Mouse (Mus musculus): ENCODE measurements around the gene Slc18a3.

The Slc18a3 gene

DNA sequence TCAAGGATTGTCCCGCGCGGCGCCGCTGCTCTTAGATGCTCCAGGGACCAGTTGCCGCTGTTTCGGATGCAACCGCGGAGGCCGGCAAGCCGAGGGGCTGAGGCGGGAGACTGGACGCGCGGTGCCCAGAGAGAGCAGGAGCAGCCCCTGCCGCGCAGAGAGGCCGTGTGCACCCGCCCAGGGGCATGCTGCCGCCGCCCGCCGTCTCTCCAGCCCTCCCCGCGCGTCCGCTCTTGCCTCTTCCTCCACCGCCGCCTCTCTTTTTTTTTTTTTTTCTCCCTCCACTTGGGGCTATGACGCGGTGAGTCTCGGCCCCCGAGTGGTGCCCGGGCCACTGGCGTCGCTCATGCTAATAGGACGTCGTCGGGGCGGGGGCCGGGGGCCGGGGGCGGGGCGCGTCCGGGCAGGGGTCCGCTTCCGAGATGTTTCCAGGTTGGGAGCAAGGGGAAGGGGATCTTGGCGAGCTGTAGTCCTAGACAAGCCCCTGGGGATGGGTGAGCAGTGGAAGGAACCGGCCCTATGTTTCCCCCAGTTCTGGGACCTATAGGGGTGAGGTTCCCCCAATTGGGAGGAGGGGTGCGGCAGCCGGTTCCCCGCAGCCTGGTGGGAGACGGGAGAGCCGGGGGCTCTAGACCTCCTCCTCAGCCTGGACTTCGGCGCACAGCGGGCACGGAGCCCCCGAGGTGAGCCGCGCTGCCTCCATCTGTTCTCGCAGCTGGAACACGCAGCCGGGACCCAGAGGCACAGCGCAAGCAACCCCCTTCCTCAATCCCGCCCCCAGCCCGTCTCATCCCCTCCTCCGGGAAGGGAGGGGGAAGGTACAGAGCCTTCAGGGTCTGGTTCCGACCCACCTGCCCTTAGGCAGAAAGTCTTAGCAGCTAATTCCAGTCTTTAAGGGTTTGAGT is at the start of gene Slc18a3:
Gene Slc18a3 (minus strand): TSS at position 250 of the 905 bp plus-strand sequence.
- DNase-seq (ENCODE audit: low spot score in 2 of 2) = no peak

DNA sequence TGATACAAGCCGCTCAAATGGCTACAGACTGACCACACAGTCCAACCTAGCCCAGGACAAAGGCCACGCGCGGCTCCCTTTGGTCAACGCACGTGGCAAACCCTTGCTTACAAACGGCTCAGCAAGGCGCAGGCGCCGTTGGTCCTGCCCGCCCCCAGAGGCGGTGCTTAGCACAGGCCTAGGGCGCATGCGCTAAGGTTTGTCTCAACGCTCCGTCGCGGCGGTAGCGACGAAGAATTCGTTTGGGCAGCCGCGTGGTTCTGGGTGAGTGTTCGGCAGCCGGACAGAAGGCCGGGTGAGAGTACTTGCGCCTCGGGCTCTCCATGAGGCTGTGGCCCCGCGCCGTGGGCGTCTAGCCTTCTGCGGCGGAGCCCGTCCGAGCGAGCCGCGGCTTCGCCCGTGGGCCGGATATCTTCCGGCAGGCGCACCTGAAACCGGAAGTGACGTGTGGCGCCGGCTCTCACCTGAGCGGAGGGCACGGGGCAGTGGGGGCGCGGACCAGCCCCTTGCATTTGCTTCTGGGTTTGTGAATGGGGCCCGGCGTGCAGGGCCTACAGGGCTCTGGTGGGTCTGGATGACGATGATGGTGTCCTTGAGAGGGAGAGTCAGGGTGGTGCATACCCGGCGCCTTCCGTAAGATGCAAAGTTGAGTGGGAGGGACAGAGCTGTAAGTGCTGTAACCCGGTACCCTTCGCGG is 48.8 kb upstream of the Slc18a3 start, which contains the start of gene Ercc6:
Gene Ercc6 (plus strand): TSS at position 186 of the 697 bp plus-strand sequence.
- DNase-seq (ENCODE audit: low spot score in 2 of 2) = peak; percentile 88 to 89

DNA sequence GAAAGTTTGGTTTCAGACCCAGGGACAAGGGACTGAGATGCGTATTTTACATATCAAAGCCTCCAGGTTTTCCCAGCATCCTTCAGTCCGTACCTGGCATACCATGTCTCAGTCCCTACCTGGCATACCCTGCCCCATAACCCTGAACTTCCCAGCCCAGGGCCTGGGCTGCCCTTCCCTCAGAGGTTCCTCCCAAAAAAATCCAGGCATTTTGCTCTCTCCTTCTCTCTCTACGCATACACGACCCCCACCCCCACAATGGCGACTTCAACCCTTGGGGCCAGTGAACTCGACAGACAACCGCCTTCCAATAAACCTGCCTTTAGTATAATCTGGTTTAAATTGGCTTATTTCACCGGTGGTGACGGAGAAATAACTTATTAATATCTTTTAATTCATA is 48.3 kb upstream of the Slc18a3 start:
- DNase-seq (ENCODE audit: low spot score in 2 of 2) = no peak

DNA sequence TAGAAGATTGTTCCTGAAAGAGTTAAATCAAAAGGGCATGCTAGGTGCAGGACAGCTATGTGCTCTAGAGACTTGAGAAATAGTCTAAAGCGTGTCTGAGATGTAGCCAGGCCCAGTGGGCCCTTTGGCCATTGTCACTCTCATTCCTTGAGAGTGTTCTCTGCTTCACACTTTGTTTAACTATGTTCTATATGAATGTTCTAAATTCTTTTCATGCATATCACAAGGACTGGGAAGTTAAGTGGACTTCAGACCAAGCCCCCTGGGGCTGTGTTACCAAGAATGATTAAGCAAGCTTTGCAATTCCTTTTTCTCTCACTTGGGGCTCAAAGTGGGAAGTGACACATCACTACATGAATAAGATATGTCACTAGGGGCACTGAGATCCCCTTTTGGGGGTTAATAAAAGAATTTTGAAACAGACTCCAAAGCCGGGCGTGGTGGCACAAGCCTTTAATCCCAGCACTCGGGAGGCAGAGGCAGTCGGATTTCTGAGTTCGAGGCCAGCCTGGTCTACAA is 44.9 kb upstream of the Slc18a3 start:
- DNase-seq (ENCODE audit: low spot score in 2 of 2) = no peak

DNA sequence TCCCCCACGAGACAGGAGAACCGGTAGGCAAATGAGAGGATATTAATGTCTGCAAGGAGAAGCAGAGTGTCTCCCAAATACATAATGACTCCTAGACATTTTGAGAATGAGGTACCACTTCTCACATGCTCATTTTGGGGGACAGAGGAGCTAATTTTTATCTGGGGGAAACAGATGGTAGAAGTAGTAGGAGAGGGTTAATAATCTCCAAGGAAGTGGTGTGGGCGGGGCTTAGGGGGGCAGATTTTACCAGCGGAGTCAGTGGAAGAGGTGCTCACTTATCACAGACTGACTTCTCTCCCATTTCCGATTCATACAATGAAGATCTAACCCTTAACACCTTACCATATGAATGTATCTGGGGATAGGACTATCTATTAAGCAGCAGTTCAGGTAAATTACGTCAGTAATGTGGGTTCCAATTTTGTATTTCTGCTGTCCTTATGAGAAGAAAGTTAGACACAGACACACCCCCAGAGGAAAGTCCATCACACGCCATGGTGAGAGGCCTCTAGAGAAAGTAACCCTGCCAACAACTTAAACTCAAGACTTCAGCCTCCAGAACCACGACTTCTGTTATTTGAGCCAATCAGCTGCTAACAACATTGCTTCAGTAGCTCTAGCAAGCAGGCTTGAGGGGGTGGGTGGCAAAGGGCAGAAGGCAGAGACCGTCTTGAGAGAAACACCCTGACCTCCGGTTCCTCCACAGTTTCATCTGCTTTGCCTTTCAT is 43.6 kb upstream of the Slc18a3 start:
- no peak for DNase-seq (ENCODE audit: low spot score in 2 of 2)

DNA sequence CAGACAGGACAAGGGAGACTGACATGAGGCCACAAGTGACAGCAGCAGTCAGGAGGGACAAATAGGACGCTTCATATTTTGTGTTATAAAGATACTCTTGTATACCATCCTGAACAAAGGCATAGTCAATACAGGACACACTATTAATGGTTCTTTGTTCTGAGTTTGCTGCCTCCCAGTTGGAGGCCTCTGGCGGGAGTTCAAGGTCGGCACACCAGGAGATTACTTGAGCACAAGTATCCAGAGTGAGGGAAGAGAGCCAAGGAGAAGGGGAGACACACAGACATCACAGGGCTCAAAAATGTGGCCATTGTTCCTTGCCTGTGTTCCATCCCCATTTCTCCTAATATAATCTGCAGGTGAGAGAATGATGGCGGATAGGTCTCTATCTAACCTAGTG is 42.6 kb upstream of the Slc18a3 start:
- no peak for DNase-seq (ENCODE audit: low spot score in 2 of 2)

DNA sequence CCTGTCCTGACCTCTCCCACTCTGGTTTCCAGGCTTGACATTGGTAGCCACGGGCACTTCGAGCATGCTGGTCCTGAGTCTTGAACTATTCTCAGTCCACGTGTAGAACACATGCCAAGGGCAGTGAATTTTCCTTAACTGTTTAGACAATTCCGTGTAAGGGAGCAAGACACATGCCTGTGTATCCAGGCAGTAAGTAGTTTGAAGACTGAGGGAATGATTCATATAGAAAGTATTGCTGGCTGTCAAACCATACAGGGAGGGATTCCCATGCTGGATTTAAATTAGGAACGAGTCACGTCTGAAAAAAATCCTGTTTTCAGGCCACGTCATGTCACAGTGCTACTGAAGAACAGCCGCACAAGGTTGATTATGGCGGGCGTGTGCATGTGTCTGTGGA is 41.7 kb upstream of the Slc18a3 start:
- no peak for DNase-seq (ENCODE audit: low spot score in 2 of 2)

DNA sequence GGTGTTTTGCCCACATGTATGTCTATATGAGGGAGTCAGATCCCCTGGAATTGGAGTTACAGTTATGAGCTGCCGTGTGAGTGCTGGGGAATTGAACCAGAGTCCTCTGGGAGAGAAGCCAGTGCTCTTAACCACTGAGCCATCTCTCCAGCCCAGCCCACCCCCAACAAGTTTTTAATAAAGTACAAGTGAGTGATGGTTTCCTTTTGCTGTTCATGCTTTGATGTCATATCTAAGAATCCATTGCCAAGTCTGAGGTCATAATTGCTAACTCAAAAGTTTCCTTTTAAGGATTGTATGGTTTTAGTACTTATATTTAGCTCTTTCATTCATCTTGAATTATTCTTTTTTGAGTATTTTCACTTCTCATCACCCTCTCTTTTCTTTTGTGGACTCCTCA is 39.2 kb upstream of the Slc18a3 start:
- no peak for DNase-seq (ENCODE audit: low spot score in 2 of 2)

DNA sequence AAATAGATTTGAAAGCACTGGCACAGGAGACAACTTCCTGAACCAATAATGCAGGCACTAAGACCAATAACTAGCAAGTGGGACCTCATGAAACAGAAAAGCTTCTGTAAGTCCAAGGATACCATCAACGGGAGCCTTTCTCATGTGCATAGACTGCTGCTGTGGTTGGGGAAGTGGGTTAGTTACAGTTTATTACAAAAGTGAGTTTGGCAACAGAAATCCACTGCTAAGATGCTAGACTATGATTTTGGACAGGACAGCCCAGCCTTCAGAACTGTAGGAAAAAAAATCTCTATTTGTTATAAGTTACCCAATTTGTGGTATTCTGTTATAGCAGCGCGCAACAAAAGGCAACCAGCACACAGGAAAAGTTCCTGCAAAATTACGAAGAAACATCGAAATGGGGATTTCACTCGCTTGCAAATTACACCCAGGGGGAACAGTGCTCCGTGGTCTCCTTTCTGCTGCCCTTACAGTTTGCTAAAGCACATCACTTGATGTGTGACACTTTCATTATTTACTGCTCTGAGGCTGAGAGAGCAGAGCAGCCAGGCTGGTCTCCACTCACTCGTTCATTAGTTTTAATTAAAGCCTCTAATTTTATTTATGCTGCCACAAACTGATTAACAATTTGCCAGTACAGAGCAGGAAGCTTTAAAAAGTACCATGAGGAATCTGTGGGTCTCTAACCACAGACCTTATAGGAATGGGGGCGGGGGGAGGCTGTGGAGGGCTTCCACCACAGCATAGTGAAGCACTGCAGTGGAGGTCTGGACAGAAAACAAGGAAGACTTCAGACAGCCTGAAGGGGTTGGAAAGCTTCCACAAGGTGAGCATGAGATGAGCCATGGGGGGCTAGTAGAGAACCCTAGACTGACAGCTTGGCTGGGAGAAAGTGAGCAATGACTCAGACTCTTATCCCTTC is 38.4 kb upstream of the Slc18a3 start:
- DNase-seq (ENCODE audit: low spot score in 2 of 2) = no peak

DNA sequence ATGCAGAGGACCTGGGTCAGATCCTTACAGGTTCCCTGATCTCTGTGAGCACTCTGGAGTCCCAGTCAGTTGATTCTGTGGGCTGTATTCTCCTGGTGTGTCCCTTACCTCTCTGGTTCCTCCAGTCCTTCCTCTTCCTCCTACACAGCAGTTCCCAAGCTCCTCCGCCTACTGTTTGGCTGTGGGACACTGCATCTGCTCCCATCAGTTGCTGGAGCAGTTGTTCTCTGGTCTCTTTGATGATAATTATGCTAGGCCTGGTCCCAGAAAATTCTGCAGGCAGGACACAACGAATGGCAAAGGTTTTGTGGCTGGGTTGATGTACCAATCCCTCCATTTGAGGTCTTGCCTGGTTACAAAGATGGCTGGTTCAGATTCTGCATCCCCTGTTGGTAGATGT is 36.7 kb upstream of the Slc18a3 start:
- DNase-seq (ENCODE audit: low spot score in 2 of 2) = no peak

DNA sequence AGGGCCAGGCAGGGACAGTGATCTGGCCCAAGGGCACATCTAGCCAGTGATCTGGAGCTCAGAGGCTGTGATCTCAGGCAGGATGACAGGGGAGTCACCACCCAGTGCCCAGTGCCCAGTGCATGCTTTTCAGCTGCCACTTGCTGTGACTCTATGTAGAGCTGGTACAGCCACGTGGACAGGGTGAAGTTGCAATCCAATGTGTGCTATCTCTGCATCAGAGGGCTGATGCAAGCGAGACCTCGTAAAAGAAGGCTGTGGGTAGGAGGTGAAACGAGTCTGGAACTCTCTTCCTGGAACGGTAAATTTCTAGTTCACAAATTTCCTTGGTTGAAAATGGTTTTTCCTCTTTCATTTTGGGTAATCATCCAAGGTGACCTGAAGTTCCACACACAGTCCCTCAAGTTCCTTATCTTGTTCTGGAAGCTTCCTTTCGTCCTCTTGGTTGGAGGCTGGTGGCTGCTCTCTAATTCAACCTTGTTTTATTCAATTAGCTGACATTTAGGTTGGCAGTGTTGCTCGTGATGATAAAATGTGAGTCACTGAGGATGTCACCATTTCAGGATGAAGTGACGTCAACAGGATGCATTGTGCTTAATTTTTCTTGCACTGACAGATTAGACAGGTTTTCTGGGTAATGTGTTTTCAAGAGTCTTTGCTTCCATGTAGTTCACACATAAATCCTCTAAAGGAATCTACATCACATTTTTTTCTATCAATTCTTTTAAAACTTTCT is 31.6 kb upstream of the Slc18a3 start:
- no peak for DNase-seq (ENCODE audit: low spot score in 2 of 2)

DNA sequence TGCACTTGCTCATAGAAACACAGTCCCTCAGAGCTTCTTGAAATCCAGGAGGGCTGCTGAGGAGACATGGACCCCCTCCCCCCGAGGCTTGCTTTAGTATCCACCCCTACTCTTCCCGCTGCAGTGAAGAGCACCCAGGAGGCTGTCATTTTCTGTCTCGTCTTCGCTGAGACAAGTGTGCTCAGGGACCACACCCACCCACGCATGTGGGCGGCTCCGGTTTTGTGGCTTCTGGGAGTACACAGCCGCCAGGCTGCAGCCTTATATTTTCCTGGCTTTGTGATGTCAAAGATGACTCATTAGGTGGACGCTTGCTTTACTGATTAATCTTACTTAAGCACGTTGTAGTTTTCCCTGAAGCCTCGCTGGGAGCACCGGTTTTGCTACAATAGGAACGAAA is 27.9 kb upstream of the Slc18a3 start:
- peak; percentile 34 to 38 for DNase-seq (ENCODE audit: low spot score in 2 of 2)

DNA sequence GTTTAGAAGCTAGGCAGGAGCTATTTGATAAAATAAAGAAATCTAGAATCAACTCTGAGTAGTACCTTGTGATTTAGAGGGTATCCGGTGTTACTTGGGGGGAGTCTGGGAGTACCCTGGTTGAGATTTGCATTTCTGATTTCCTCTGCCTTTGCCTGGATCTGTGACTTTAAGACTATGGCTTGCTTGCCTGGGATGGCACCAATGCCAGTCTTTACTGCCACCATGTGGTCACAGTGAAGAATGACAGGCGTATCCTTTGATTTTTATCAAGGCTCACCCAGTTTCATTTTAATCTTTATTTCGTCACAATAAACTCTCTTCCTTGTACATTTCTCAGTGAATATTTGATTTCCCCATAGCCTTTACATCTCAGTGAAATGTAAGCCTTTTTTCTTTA is 17.4 kb upstream of the Slc18a3 start:
- no peak for DNase-seq (ENCODE audit: low spot score in 2 of 2)

DNA sequence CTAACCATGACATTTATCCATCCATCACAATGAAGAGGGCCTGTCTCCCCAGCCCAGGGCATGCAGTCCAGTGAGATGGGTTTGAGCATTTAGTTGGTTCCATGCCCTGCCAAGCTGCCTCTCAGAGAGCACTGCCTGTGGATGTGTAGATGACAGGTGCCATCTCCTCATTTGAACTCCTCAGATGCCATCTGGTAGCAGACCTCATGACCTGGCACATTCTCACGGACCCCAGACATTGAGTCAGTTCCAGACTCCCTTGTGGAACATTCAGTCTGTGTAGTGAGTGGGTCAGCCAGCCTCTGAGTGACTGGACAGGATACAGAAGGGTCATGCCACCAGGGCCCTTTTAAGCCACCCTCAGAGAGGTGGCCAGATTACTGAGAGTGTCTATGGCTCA is 12.9 kb upstream of the Slc18a3 start:
- DNase-seq (ENCODE audit: low spot score in 2 of 2) = no peak

DNA sequence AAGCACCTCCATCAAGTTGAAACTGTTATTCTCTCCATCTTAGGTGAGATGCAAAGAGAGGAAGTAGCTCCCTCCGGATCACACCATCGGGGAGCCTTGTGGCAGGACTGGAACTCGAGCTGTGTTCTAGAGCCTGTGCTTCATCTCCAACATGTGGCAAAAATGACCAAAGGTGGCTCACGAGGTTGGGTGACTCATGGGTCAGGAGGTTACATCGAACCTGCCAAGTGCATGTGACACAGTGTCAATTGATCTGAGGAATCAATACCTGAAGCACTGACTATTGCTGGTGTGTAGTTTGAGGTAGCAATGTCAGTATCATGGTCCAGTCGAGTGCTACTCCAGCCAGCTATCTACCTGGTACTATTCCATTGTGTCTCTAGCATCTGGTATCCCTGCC is 11.9 kb upstream of the Slc18a3 start:
- no peak for DNase-seq (ENCODE audit: low spot score in 2 of 2)

DNA sequence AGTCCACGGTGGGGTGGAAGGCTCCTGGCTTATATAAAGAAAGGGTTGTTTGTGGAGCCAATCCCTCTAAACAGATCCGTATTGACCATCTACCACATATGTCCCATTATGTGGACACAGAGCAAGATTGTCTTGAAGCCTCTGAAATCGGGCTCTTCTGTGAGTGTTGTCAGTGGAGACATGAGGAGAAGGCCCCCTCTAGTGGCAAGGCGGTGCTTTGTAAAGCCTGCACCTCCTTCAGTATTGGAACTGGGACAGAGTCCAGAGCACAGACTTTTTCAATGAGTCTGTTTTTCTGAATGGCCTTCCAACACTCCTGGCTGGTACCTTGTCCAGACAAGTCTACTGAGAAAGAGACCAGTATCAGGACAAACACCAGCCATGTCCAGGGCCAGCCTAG is 8.3 kb upstream of the Slc18a3 start:
- DNase-seq (ENCODE audit: low spot score in 2 of 2) = peak; percentile 45 to 65

DNA sequence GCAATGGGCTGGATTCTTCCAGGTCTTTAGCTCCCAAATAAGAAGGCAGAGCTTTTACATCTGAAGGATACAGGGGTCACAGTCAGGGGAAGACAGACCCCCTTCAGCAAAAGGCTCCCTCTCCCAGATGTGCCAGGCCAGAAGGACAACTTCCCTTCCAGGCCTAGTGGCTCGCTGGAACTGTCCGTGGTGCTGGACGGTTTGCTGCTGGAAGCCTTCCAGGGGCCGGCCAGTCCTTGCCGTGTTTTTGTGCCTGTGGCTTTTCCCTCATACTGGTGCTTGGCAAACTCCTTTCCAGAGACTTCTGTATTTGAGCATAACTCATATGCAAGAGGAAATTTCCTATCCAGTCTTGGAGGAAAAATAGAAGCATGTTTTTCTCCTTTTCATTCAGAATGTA is 3.0 kb upstream of the Slc18a3 start:
- no peak for DNase-seq (ENCODE audit: low spot score in 2 of 2)

DNA sequence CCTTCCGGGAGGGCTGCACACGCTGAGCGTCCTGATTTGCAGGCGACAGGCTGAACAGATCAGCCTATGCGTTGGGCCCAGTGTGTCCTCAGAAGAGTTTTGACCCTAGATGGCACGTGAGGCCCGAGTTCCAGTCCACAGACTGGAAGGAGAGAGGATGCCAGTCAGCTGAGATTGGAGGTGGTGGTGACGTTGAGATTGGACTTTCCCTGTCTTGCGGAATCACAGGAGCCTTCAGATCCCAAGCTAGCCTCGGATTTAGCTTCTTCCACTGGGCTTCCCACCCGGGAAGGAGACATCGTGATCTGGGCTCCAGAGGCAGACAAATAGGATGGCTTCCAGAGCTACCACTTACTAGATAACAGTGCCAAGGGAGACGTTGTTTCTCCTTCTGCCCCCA is 1.2 kb upstream of the Slc18a3 start, which contains the start of gene Chat:
Gene Chat (minus strand): TSS at position 101 of the 400 bp plus-strand sequence.
- DNase-seq (ENCODE audit: low spot score in 2 of 2) = no peak

DNA sequence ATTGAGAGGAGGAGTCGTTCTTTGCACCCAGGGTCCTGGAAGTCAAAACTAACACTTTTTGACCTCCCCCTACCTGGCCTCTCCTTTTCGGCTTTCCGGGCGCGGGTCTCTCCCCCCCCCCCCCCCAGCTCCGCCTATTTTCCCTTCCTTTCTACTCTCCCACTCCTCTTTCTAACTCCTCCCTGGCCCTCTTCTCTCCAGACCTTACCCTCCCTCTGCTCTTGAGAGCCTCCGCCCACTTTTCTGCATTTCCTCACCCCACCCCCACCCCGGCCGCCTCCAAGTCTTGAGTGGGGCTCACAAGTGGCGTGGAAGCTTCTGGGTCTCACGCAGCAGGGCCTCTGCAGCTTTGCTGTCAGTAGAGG is 838 bp upstream of the Slc18a3 start:
- no peak for DNase-seq (ENCODE audit: low spot score in 2 of 2)
